Mouse (Mus musculus) frontal cortex, postnatal 14 days (tissue): ENCODE results near the gene 1700011M02Rik.
A peak's percentile ranks its signal among the peaks of the same experiment; 100 is the strongest.
"Not testable (repeated sequence)": the region's sequence is repeated elsewhere in the genome, so short reads cannot be mapped to it uniquely, and the experiment has no call there.

Source experiments
- DNase-seq, 2 experiments: peaks; one replicate each; pipeline ENCODE4 v3.0.0; 2022; ENCODE audit warnings: low spot score in 2 of 2

Gene 1700011M02Rik

GRCm38 (mm10) chrX:102908587-102908986 is at the start of gene 1700011M02Rik, which contains the start of gene Dmrtc1a:
1700011M02Rik (plus strand) TSS chrX:102908905.
Dmrtc1a (minus strand) TSS chrX:102908687.
- DNase-seq = not testable (repeated sequence)

GRCm38 (mm10) chrX:102867871-102868270 is 40.8 kb upstream of the 1700011M02Rik start, which contains the start of gene 1700031F05Rik:
1700031F05Rik (minus strand) TSS chrX:102867971.
- no peak for DNase-seq

- DNase-seq = not testable (repeated sequence)
Observed at GRCm38 (mm10) chrX:102914823-102915222, 6.1 kb downstream of the 1700011M02Rik start.

GRCm38 (mm10) chrX:102926707-102927106 is 18.0 kb downstream of the 1700011M02Rik start:
- peak in 1 of 2 experiments; percentile 13 for DNase-seq

- DNase-seq = not testable (repeated sequence)
Observed at GRCm38 (mm10) chrX:102928072-102928471, 19.4 kb downstream of the 1700011M02Rik start, which contains the start of gene 1700018G05Rik. 1700018G05Rik (plus strand) TSS chrX:102928372.

- DNase-seq = no peak
Observed at GRCm38 (mm10) chrX:102932992-102933570, 24.4 kb downstream of the 1700011M02Rik start.

- peak in 1 of 2 experiments; percentile 44 for DNase-seq
Observed at GRCm38 (mm10) chrX:102933571-102934394, 25.1 kb downstream of the 1700011M02Rik start.

- DNase-seq = no peak
Observed at GRCm38 (mm10) chrX:102934395-102934764, 25.7 kb downstream of the 1700011M02Rik start.

GRCm38 (mm10) chrX:102936743-102937142 is 28.0 kb downstream of the 1700011M02Rik start:
- no peak for DNase-seq

- not testable (repeated sequence) for DNase-seq
Observed at GRCm38 (mm10) chrX:102950136-102950535, 41.4 kb downstream of the 1700011M02Rik start.

- no peak for DNase-seq
Observed at GRCm38 (mm10) chrX:102958917-102959316, 50.2 kb downstream of the 1700011M02Rik start.
